Mouse (Mus musculus) monocyte, adult 5-6 weeks (primary cell): Measurements from ENCODE around the gene Msrb3. TPM values are rescaled to one million over a fixed set of nuclear protein-coding genes. Genes with fewer than 3 reads are reported as not detected.

Experiments used
- ATAC-seq: fragments of 153-309, 156-312 bp; replicated peaks from 2 replicates; pipeline ENCODE4 v1.8.0; 2017; ENCODE audit warnings: mild to moderate bottlenecking; ENCODE audit not compliant: low TSS enrichment, insufficient number of reproducible peaks, severe bottlenecking, poor library complexity, low FRiP score
- total RNA-seq: library from RNA; stranded (forward); fragments of 200-1000, 200-491, 200-594 nt; gene quantifications from 3 replicates; pipeline ENCODE4 v1.2.3, GENCODE M21; 2017

Gene Msrb3
- total RNA-seq, 1 experiment from 2014 or later: not detected

DNA sequence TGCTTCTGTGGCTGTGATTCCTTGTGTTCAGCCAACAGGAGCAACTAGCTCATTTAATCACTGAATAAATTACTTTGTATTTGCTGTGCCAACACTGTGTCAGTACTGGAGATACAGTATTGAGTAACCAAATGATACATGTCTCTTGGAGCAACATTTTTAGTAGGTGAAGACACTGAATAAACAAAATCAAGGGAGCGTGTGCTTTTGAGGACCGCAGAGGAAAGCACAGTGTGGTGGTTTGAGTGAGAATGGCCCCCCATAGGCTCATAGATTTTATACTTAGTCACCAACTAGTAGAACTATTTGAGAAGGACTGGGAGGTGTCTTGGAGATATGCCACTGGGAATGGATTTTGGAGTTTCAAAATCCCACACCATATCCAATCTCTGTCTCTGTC, 164.5 kb downstream of the Msrb3 start:
- no peak for ATAC-seq

Other genes starting within 250 kb of the Msrb3 start
- gene Lemd3, start 80.2 kb upstream of the Msrb3 start, total RNA-seq: 23.5 to 32.1 TPM (median 26.5 TPM) in 3 replicates
- gene Wif1, start 134.9 kb upstream of the Msrb3 start, total RNA-seq: not detected in 3 replicates